ENCODE assay signal across 11 mouse cellular contexts in the genomic region with DNA sequence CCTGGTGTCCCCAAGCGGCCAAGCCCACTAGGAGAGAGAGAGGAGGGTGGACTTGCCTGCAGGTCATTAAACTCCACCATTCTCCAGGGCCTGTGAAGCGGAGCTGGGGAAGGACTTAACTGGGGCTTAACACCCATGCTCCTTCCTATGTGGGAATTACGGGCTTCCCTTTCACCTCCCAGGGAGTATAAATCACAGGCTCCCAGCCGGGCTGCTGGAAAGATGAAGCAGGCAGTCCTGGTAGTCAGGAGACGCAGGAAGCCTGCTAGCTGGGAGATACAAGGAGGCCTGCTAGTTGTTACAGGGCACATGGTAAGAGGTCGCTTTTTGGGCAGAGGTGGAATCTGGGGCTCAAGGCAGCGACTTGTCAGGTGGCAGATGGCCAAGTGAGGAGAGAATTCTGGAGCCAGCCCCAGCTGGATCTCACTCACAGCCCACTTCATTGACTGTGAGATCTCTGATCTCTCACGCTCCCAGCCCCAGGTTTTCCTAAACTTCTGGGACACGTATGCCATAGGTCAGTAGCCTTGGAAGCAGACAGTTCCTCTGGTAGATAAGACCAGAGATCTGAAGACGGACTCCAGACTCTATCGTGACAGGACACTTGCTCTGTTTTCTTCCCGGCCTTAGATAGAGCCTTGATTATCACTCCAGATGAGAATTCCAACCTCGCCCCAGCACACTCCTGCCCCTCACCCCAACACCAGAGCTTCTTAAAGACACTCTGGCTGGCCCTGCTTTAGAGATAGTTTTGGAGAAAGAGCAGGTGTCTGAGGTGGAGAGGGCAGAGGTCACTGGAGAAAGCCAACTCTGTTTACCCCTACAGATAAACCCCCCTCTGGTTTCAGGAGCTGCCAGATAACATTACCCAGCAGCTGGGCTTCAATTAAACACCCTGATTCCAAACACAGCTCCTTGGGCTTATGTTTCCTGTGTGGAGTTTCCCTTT. TPM values are rescaled to one million over a fixed set of nuclear protein-coding genes. Genes with fewer than 3 reads are reported as not detected.
DNase-seq lines count a peak whose midpoint lies in the region; ATAC-seq and TF ChIP-seq lines count a peak whose summit lies in the region.
"Had no signal": no experiment of that assay in that cellular context is flagged by ENCODE, and none has a peak within 500 bp of the region (broad histone marks: within the 10 kb centered on the region; RNA-seq: fewer than 3 reads in every experiment).

No protein-coding gene starts in this region.

- intact Hi-C loops in left cerebral cortex, postnatal 4 days (cut with DNase I): no loop called here

- H3K27ac ChIP-seq in embryonic facial prominence, embryonic 14.5 days (replicated peaks; ENCODE audit: low read depth, low read length): peak overlapping the region; percentile 13; the same call in 1 of the 2 replicates
- H3K27ac ChIP-seq in intestine, postnatal 0 days (ENCODE audit: low read depth, low read length): peak overlapping the region; percentile 41; the same call in 1 of the 2 replicates
- H3K27ac ChIP-seq in forebrain, embryonic 15.5 days (replicated peaks): no peak overlapping the region
- no peak overlapping the region for H3K27ac ChIP-seq in layer of hippocampus, adult 2 months

- H3ac ChIP-seq in myocyte (ENCODE audit: control insufficient read depth, insufficient read length): no peak overlapping the region

- 35% methylated on average over 13 of the region's 13 CpGs for WGBS in embryonic facial prominence, embryonic 14.5 days
- 23% methylated on average over 13 of the region's 13 CpGs for WGBS in intestine, postnatal 0 days
- WGBS in forebrain, embryonic 15.5 days: 55% methylated on average over 13 of the region's 13 CpGs

- no peaks in the 10 kb centered on the region for H3K9me3 ChIP-seq in embryonic facial prominence, embryonic 14.5 days (ENCODE audit: control insufficient read depth, low read length)
- H3K9me3 ChIP-seq in intestine, postnatal 0 days (ENCODE audit: control insufficient read depth): no peaks in the 10 kb centered on the region
- no peaks in the 10 kb centered on the region for H3K9me3 ChIP-seq in forebrain, embryonic 15.5 days
- H3K9me3 ChIP-seq: G1E had no signal

- H3K4me1 ChIP-seq in embryonic facial prominence, embryonic 14.5 days (ENCODE audit: control insufficient read depth, insufficient read depth, low read length): peaks cover 19% of the 10 kb centered on the region
- peaks cover 25% of the 10 kb centered on the region for H3K4me1 ChIP-seq in intestine, postnatal 0 days (replicated peaks; ENCODE audit: control insufficient read depth, insufficient read depth, low read length)
- peaks cover 8% of the 10 kb centered on the region; the same call in 1 of the 2 replicates for H3K4me1 ChIP-seq in forebrain, embryonic 15.5 days

- no peak overlapping the region for H3K4me2 ChIP-seq in embryonic facial prominence, embryonic 14.5 days (ENCODE audit: low read depth, low read length)
- no peak overlapping the region for H3K4me2 ChIP-seq in intestine, postnatal 0 days (replicated peaks; ENCODE audit: low read depth)
- peak overlapping the region; percentile 58 for H3K4me2 ChIP-seq in myocyte (ENCODE audit: low read depth)
- no peak overlapping the region for H3K4me2 ChIP-seq in forebrain, embryonic 15.5 days (replicated peaks)

- H3K4me3 ChIP-seq in embryonic facial prominence, embryonic 14.5 days (ENCODE audit: low read depth, low read length): no peak overlapping the region
- H3K4me3 ChIP-seq in intestine, postnatal 0 days (ENCODE audit: low read depth, low read length): no peak overlapping the region
- H3K4me3 ChIP-seq in myocyte: no peak overlapping the region
- no peak overlapping the region for H3K4me3 ChIP-seq in forebrain, embryonic 15.5 days
- no peak overlapping the region for H3K4me3 ChIP-seq in layer of hippocampus, adult 2 months

- H3K36me3 ChIP-seq in embryonic facial prominence, embryonic 14.5 days (ENCODE audit: control insufficient read depth, insufficient read depth, low read length): peaks cover 9% of the 10 kb centered on the region; the same call in 1 of the 2 replicates
- H3K36me3 ChIP-seq in intestine, postnatal 0 days (ENCODE audit: control insufficient read depth, insufficient read depth): no peaks in the 10 kb centered on the region
- H3K36me3 ChIP-seq in myocyte (ENCODE audit: control insufficient read depth, insufficient read depth): peaks cover 10% of the 10 kb centered on the region
- no peaks in the 10 kb centered on the region for H3K36me3 ChIP-seq in forebrain, embryonic 15.5 days
- H3K36me3 ChIP-seq: G1E had no signal

- peak; percentile 29 for DNase-seq in left cerebral cortex, postnatal 4 days
- no peak for DNase-seq in left cerebral cortex, adult 18-20 months (ENCODE audit: low spot score in 2 of 2)
- no peak for DNase-seq in embryonic facial prominence, embryonic 14.5 days (ENCODE audit: low spot score)
- no peak for DNase-seq in ovary, postnatal 14 days (ENCODE audit: low spot score)
- no peak for DNase-seq in layer of hippocampus, adult 2 months (ENCODE audit: low spot score in 2 of 2)
- DNase-seq: right cerebral cortex, postnatal 25 days had no signal

- TF ChIP-seq POLR2A in myocyte (IDR thresholded peaks at IDR 0.05; ENCODE audit: insufficient read length, low read depth): no peak

- H3K9ac ChIP-seq in embryonic facial prominence, embryonic 14.5 days (ENCODE audit: low read depth, low read length): no peak overlapping the region
- no peak overlapping the region for H3K9ac ChIP-seq in intestine, postnatal 0 days (ENCODE audit: low read depth, low read length)
- H3K9ac ChIP-seq in forebrain, embryonic 15.5 days (replicated peaks): no peak overlapping the region

- no peak for TF ChIP-seq CTCF in intestine, postnatal 0 days (IDR thresholded peaks at IDR 0.05; ENCODE audit: low read depth)
- TF ChIP-seq CTCF in layer of hippocampus, adult 2 months (conservative IDR thresholded peaks at IDR 0.05): no peak

- no peaks in the 10 kb centered on the region for H3K27me3 ChIP-seq in embryonic facial prominence, embryonic 14.5 days (replicated peaks; ENCODE audit: control insufficient read depth, insufficient read depth, low read length)
- no peaks in the 10 kb centered on the region for H3K27me3 ChIP-seq in intestine, postnatal 0 days (replicated peaks; ENCODE audit: control insufficient read depth, insufficient read depth, low read length)
- no peaks in the 10 kb centered on the region for H3K27me3 ChIP-seq in myocyte (ENCODE audit: control insufficient read depth, insufficient read depth, insufficient read length)
- H3K27me3 ChIP-seq in forebrain, embryonic 15.5 days: no peaks in the 10 kb centered on the region

- H3K79me2 ChIP-seq in myocyte (ENCODE audit: control insufficient read depth, insufficient read depth): peaks cover 12% of the 10 kb centered on the region

- peak; percentile 53 for ATAC-seq in embryonic facial prominence, embryonic 14.5 days (ENCODE audit: low read depth)
- no peak for ATAC-seq in intestine, postnatal 0 days
- ATAC-seq in forebrain, embryonic 15.5 days (replicated peaks): no peak
- ATAC-seq: midbrain, embryonic 16.5 days had no signal

TF ChIP-seq in myocyte, 11 proteins besides CTCF, POLR2A, EP300 and RAD21:
- TF ChIP-seq MYOD1 (IDR thresholded peaks at IDR 0.05; ENCODE audit: control insufficient read depth in 1 of 3, insufficient read length in 2 of 3, low read depth in 2 of 3) (peak in 1 of 3 experiments; percentile 49), CEBPB (IDR thresholded peaks at IDR 0.05; ENCODE audit: insufficient read depth, poor library complexity, severe bottlenecking) (no peak), MYOG (IDR thresholded peaks at IDR 0.05; ENCODE audit: control insufficient read depth in 1 of 3, insufficient read depth in 1 of 3, insufficient read length in 2 of 3, low read depth in 2 of 3) (peak in 1 of 3 experiments; percentile 53)

RNA-seq across cellular contexts. Expression of a gene that starts 36.1 kb away (rescaled TPM):
- 10 to 100 TPM; 25.0 to 25.1 TPM for total RNA-seq in left cerebral cortex, postnatal 4 days (2021)
- 10 to 100 TPM; 31.8 to 32.4 TPM for total RNA-seq in left cerebral cortex, adult 18-20 months (2021)
- polyA plus RNA-seq in embryonic facial prominence, embryonic 14.5 days (2014; fragmentation: Nextera tagmentation; extraction: Ambion mirVana): 19.5 and 20.3 TPM in 2 replicates
- polyA plus RNA-seq in intestine, postnatal 0 days (2015; fragmentation: Nextera tagmentation; extraction: Ambion mirVana): 2.2 and 2.4 TPM in 2 replicates
- polyA plus RNA-seq in myocyte (2012; fragmentation: generic; extraction: Trizol): 59.5 TPM
- polyA plus RNA-seq in forebrain, embryonic 15.5 days (2015; fragmentation: Nextera tagmentation; extraction: Ambion mirVana): 2.0 and 2.2 TPM in 2 replicates
- total RNA-seq in layer of hippocampus, adult 2 months (2021): 10 to 100 TPM; 33.0 to 35.4 TPM
- polyA plus RNA-seq: G1E had no signal

Comparison
In these comparisons a context has a peak if more than half of its experiments do, and no peak if none do; other contexts are left out.
1. H3K27ac ChIP-seq: peak in embryonic facial prominence, embryonic 14.5 days (single experiment) and intestine, postnatal 0 days (single experiment); none in forebrain, embryonic 15.5 days (single experiment) and layer of hippocampus, adult 2 months (single experiment).